Mouse (Mus musculus): ENCODE measurements around the gene H2afv.

GRCm38 (mm10) chr11:6417069-6417468 lies 27.2 kb downstream of the H2afv start:
- 0 out of 2 replicates have a peak, but pooled peaks have one; percentile 16 for TF ChIP-seq CHD2 (IDR thresholded peaks at IDR 0.05; ENCODE audit: low read depth, low read length)
- no peak for TF ChIP-seq HCFC1 (IDR thresholded peaks at IDR 0.05; ENCODE audit: borderline replicate concordance, insufficient read depth, low read length)
